Mouse (Mus musculus) kidney, postnatal 36 days (tissue): ENCODE measurements around the gene Rin1.

Experiments used
- DNase-seq, 2 experiments: peaks; one replicate each; pipeline ENCODE4 v3.0.0; 2021 to 2022; ENCODE audit warnings: mixed read lengths in 2 of 2

Rin1 gene

GRCm38 (mm10) chr19:5095887-5096474, 45.7 kb downstream of the Rin1 start:
- DNase-seq: no peak

GRCm38 (mm10) chr19:5097521-5098362, 47.5 kb downstream of the Rin1 start:
- DNase-seq: no peak

DNA sequence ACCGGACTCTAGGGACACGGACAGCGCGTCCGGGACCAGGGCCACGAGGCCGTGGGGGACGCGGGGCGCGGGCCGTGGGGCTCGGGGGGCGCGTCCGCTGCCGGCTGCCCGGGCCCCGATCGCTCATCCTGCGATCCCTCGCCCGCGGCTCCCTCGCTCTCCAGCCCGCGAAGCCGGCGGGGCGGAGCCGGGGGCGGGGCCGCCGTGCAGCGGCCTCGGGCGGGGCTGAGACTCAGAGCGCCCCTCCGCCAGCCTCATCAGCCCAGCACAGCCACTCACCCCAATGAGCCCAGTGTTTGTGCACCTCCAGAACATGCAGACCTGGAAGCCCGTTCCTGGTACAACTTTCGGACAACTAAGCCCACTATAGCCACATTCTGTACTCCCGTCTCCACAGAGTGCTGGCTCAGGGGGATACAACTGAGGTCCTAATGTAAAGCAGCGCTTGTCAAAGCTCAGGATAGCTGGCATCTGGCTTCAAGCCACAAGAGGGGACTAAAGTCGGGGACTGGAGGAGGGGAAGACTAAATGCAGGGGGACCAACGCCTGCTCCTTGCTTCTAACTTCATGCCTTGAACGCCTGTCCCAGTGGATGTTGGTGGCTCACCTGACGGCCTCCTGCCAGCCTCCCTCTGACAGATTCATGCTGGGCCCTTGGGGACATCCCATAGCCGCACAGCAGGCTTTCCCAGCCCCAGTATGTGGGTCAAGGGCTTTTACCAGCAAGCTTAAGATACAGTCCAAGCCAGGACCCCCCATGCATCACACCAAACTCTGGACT, 48.3 kb downstream of the Rin1 start, which contains the start of gene Cnih2:
Gene Cnih2 (minus strand): TSS at position 159 of the 781 bp plus-strand sequence.
- peak; percentile 35 to 82 for DNase-seq

GRCm38 (mm10) chr19:5106074-5106473, 55.8 kb downstream of the Rin1 start:
- DNase-seq: peak; percentile 69 to 71
